Mouse (Mus musculus) monocyte, adult 2 months (primary cell): ENCODE measurements around the gene Trim44.

Experiments
- DNase-seq, 2 experiments: peaks; one replicate each; pipeline ENCODE4 v3.0.0; 2022; ENCODE audit warnings: low spot score in 2 of 2, low read depth in 1 of 2

Trim44 gene

GRCm38 (mm10) chr2:102407363-102408184 lies at the start of gene Trim44:
Gene Trim44, minus strand, starts transcription at chr2:102407828.
- DNase-seq: no peak

- DNase-seq: no peak
Measured at GRCm38 (mm10) chr2:102455126-102455525, 47.5 kb upstream of the Trim44 start.

GRCm38 (mm10) chr2:102453447-102453846 lies 45.8 kb upstream of the Trim44 start:
- no peak for DNase-seq

- DNase-seq: no peak
Measured at GRCm38 (mm10) chr2:102451671-102452549, 44.3 kb upstream of the Trim44 start, which contains the start of gene Fjx1. Gene Fjx1, minus strand, starts transcription at chr2:102452499.

GRCm38 (mm10) chr2:102450761-102451670 lies 43.4 kb upstream of the Trim44 start:
- no peak for DNase-seq

GRCm38 (mm10) chr2:102450248-102450760 lies 42.7 kb upstream of the Trim44 start:
- DNase-seq: no peak

- DNase-seq: no peak
Measured at GRCm38 (mm10) chr2:102449630-102450247, 42.1 kb upstream of the Trim44 start.

- no peak for DNase-seq
Measured at GRCm38 (mm10) chr2:102449056-102449455, 41.4 kb upstream of the Trim44 start.

GRCm38 (mm10) chr2:102447831-102448230 lies 40.2 kb upstream of the Trim44 start:
- DNase-seq: no peak

GRCm38 (mm10) chr2:102446851-102447250 lies 39.2 kb upstream of the Trim44 start:
- DNase-seq: no peak

- no peak for DNase-seq
Measured at GRCm38 (mm10) chr2:102437357-102438030, 29.9 kb upstream of the Trim44 start.

GRCm38 (mm10) chr2:102433879-102434278 lies 26.3 kb upstream of the Trim44 start:
- no peak for DNase-seq

GRCm38 (mm10) chr2:102431084-102431483 lies 23.5 kb upstream of the Trim44 start:
- no peak for DNase-seq

GRCm38 (mm10) chr2:102427974-102428373 lies 20.3 kb upstream of the Trim44 start:
- DNase-seq: no peak

- DNase-seq: no peak
Measured at GRCm38 (mm10) chr2:102426434-102426833, 18.8 kb upstream of the Trim44 start.

- no peak for DNase-seq
Measured at GRCm38 (mm10) chr2:102416149-102416743, 8.6 kb upstream of the Trim44 start.

GRCm38 (mm10) chr2:102412738-102413137 lies 5.1 kb upstream of the Trim44 start:
- no peak for DNase-seq

- no peak for DNase-seq
Measured at GRCm38 (mm10) chr2:102410615-102411014, 3.0 kb upstream of the Trim44 start.

- no peak for DNase-seq
Measured at GRCm38 (mm10) chr2:102409741-102410140, 2.1 kb upstream of the Trim44 start.
